13 mouse cellular contexts compared by ENCODE assay signal in the genomic region with DNA sequence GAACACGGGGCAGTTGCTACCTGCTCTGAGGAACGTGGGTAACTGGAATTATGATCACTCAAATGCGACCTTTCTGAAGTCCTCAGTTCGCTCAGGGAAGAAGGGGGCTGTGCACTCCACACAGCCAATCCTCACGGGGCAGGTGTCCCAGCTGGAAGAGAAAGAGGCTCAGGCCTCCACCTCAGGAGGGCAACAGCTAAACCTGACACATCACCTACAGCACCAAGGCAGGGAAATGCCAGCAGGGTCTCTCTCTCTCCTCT.
DNase-seq lines count a peak whose midpoint lies in the region; ATAC-seq and TF ChIP-seq lines count a peak whose summit lies in the region.
"Had no signal": no experiment of that assay in that cellular context is flagged by ENCODE, and none has a peak within 500 bp of the region (broad histone marks: within the 10 kb centered on the region; RNA-seq: fewer than 3 reads in every experiment).

No protein-coding gene starts in this region.

- no peak for DNase-seq in kidney, adult 2 months
- DNase-seq in midbrain, embryonic 10.5 days (ENCODE audit: low spot score): no peak
- no peak for DNase-seq in left cerebral cortex, postnatal 25 days (ENCODE audit: low spot score in 2 of 2)
- DNase-seq in frontal cortex, postnatal 10 days (ENCODE audit: low spot score in 2 of 2): no peak
- DNase-seq: adrenal gland, postnatal 14 days; cerebellum, adult 11 months; gastrocnemius, postnatal 25 days; kidney, adult 18-20 months had no signal

- ATAC-seq in forebrain, embryonic 13.5 days: no peak
- ATAC-seq in forebrain, embryonic 16.5 days: no peak
- no peak for ATAC-seq in kidney, embryonic 15.5 days (replicated peaks; ENCODE audit: low FRiP score)
- no peak for ATAC-seq in embryonic facial prominence, embryonic 13.5 days (ENCODE audit: insufficient number of reproducible peaks, insufficient read depth, low FRiP score, low TSS enrichment, low read depth)
- ATAC-seq: lung, postnatal 0 days had no signal

- WGBS in forebrain, embryonic 13.5 days: 40% methylated on average over 5 of the region's 5 CpGs
- WGBS in forebrain, embryonic 16.5 days: 55% methylated on average over 5 of the region's 5 CpGs
- 44% methylated on average over 5 of the region's 5 CpGs for WGBS in kidney, embryonic 15.5 days
- 60% methylated on average over 5 of the region's 5 CpGs for WGBS in kidney, adult 2 months
- 48% methylated on average over 5 of the region's 5 CpGs for WGBS in embryonic facial prominence, embryonic 13.5 days
- 56% methylated on average over 5 of the region's 5 CpGs for WGBS in midbrain, embryonic 10.5 days

- TF ChIP-seq POLR2A in kidney, adult 2 months (IDR thresholded peaks at IDR 0.05; ENCODE audit: low read depth, low read length): no peak

- intact Hi-C loops in left cerebral cortex, postnatal 25 days (cut with DNase I): no loop called here

- H3K4me2 ChIP-seq in forebrain, embryonic 13.5 days: no peak overlapping the region
- H3K4me2 ChIP-seq in forebrain, embryonic 16.5 days (ENCODE audit: low read length): no peak overlapping the region
- no peak overlapping the region for H3K4me2 ChIP-seq in kidney, embryonic 15.5 days
- H3K4me2 ChIP-seq in embryonic facial prominence, embryonic 13.5 days: no peak overlapping the region

- H3K4me3 ChIP-seq in forebrain, embryonic 13.5 days: no peak overlapping the region
- no peak overlapping the region for H3K4me3 ChIP-seq in forebrain, embryonic 16.5 days (replicated peaks; ENCODE audit: low read length)
- no peak overlapping the region for H3K4me3 ChIP-seq in kidney, embryonic 15.5 days (replicated peaks)
- no peak overlapping the region for H3K4me3 ChIP-seq in kidney, adult 2 months (ENCODE audit: insufficient read depth, low read depth, low read length)
- no peak overlapping the region for H3K4me3 ChIP-seq in embryonic facial prominence, embryonic 13.5 days
- H3K4me3 ChIP-seq in midbrain, embryonic 10.5 days: no peak overlapping the region

- peak overlapping the region; percentile 79; the same call in 1 of the 2 replicates for H3K27ac ChIP-seq in forebrain, embryonic 13.5 days
- no peak overlapping the region for H3K27ac ChIP-seq in forebrain, embryonic 16.5 days (ENCODE audit: low read length)
- H3K27ac ChIP-seq in kidney, embryonic 15.5 days: peak overlapping the region; percentile 91
- H3K27ac ChIP-seq in kidney, adult 2 months (ENCODE audit: insufficient read depth, low read depth, low read length): no peak overlapping the region
- peak overlapping the region; percentile 95 for H3K27ac ChIP-seq in embryonic facial prominence, embryonic 13.5 days
- H3K27ac ChIP-seq in midbrain, embryonic 10.5 days (replicated peaks): peak overlapping the region; percentile 86

- no peaks in the 10 kb centered on the region for H3K36me3 ChIP-seq in forebrain, embryonic 13.5 days (ENCODE audit: poor library complexity, severe bottlenecking)
- H3K36me3 ChIP-seq in forebrain, embryonic 16.5 days (ENCODE audit: control insufficient read depth, insufficient read depth): no peaks in the 10 kb centered on the region
- H3K36me3 ChIP-seq in kidney, embryonic 15.5 days: no peaks in the 10 kb centered on the region
- no peaks in the 10 kb centered on the region for H3K36me3 ChIP-seq in kidney, adult 2 months (ENCODE audit: control insufficient read depth, insufficient read depth, low read length)
- H3K36me3 ChIP-seq in embryonic facial prominence, embryonic 13.5 days: no peaks in the 10 kb centered on the region
- no peaks in the 10 kb centered on the region for H3K36me3 ChIP-seq in midbrain, embryonic 10.5 days

- no peak for TF ChIP-seq CTCF in kidney, adult 2 months (conservative IDR thresholded peaks at IDR 0.05; ENCODE audit: insufficient read depth, insufficient read length, low read depth, low read length)

- H3K9me3 ChIP-seq in forebrain, embryonic 13.5 days (replicated peaks): no peaks in the 10 kb centered on the region
- no peaks in the 10 kb centered on the region for H3K9me3 ChIP-seq in forebrain, embryonic 16.5 days (ENCODE audit: control insufficient read depth, low read length)
- no peaks in the 10 kb centered on the region for H3K9me3 ChIP-seq in kidney, embryonic 15.5 days (replicated peaks)
- H3K9me3 ChIP-seq in embryonic facial prominence, embryonic 13.5 days: no peaks in the 10 kb centered on the region
- 0 out of 2 replicates have a peak, but pooled peaks cover 4% of the 10 kb centered on the region for H3K9me3 ChIP-seq in midbrain, embryonic 10.5 days (replicated peaks)

- no peaks in the 10 kb centered on the region for H3K27me3 ChIP-seq in forebrain, embryonic 13.5 days
- H3K27me3 ChIP-seq in forebrain, embryonic 16.5 days (replicated peaks; ENCODE audit: control insufficient read depth, insufficient read depth, low read length): no peaks in the 10 kb centered on the region
- H3K27me3 ChIP-seq in kidney, embryonic 15.5 days: no peaks in the 10 kb centered on the region
- no peaks in the 10 kb centered on the region for H3K27me3 ChIP-seq in kidney, adult 2 months (replicated peaks; ENCODE audit: control insufficient read depth, insufficient read depth, low read length)
- H3K27me3 ChIP-seq in embryonic facial prominence, embryonic 13.5 days: no peaks in the 10 kb centered on the region
- H3K27me3 ChIP-seq in midbrain, embryonic 10.5 days (ENCODE audit: low read depth, poor library complexity, severe bottlenecking): no peaks in the 10 kb centered on the region

- H3K4me1 ChIP-seq in forebrain, embryonic 13.5 days: peaks cover 28% of the 10 kb centered on the region
- peaks cover 13% of the 10 kb centered on the region for H3K4me1 ChIP-seq in forebrain, embryonic 16.5 days (replicated peaks; ENCODE audit: control insufficient read depth, insufficient read depth, low read length)
- peaks cover 51% of the 10 kb centered on the region for H3K4me1 ChIP-seq in kidney, embryonic 15.5 days
- H3K4me1 ChIP-seq in kidney, adult 2 months (ENCODE audit: control insufficient read depth, insufficient read depth, low read length): no peaks in the 10 kb centered on the region
- H3K4me1 ChIP-seq in embryonic facial prominence, embryonic 13.5 days: peaks cover 70% of the 10 kb centered on the region
- peaks cover 49% of the 10 kb centered on the region for H3K4me1 ChIP-seq in midbrain, embryonic 10.5 days

- H3K9ac ChIP-seq in forebrain, embryonic 13.5 days: no peak overlapping the region
- H3K9ac ChIP-seq in forebrain, embryonic 16.5 days (replicated peaks; ENCODE audit: low read depth, low read length): no peak overlapping the region
- no peak overlapping the region for H3K9ac ChIP-seq in kidney, embryonic 15.5 days
- 0 out of 2 replicates have a peak overlapping the region, but pooled peaks have one; percentile 16 for H3K9ac ChIP-seq in embryonic facial prominence, embryonic 13.5 days

Comparison
In these comparisons a context has a peak if more than half of its experiments do, and no peak if none do; other contexts are left out.
1. H3K27ac ChIP-seq: peak in forebrain, embryonic 13.5 days (single experiment), kidney, embryonic 15.5 days (single experiment), embryonic facial prominence, embryonic 13.5 days (single experiment) and midbrain, embryonic 10.5 days (single experiment); none in forebrain, embryonic 16.5 days (single experiment) and kidney, adult 2 months (single experiment).